Mouse (Mus musculus): ENCODE results near the gene Gm9999.
"Not testable (repeated sequence)": the region's sequence is repeated elsewhere in the genome, so short reads cannot be mapped to it uniquely, and the experiment has no call there.

The Gm9999 gene

GRCm38 (mm10) chr7:46983280-46983679 lies at the start of gene Gm9999:
Gene Gm9999, plus strand, starts transcription at chr7:46983580.
- no peak for DNase-seq

DNA sequence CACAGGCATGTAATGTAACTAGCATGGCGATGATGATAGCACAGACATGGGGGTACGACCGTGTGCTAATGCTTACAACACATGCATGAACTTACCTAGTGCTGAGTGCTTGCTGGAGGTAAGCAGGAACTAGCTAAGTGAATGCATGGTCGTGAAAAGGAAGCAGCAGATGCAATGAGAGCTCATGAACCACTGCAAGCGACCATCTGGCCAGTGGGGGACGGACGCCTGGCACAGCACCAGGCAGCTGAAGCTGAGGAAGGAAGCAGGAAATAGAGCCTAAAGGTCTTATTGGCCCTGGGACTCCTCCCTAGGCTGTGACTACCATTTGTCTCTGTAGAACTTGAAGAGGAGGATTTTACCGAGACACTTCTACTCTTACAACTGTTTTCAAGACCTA lies 48.6 kb upstream of the Gm9999 start:
- DNase-seq = no peak

DNA sequence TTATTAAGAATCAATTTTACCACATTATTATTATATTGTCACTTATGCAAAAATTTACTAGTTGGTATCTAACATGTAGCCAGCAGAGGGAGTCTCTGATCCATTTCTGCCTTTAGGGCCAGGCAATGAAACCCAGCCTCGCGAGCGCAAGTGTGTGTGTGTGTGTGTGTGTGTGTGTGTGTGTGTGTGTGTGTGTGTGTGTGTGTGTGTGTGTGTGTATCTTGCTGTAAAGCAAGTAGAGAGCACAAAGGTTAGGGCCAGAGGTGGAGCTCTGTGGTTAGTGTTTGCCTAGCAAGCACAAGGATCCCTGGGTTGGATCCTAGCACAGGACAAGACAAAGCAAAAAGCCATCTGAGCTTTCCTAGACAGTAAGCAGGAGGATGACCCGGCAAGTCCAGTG lies 47.5 kb upstream of the Gm9999 start:
- DNase-seq = peak; percentile 13

- DNase-seq = peak; percentile 97
Observed at GRCm38 (mm10) chr7:46957831-46958691, 25.3 kb upstream of the Gm9999 start, which contains the start of gene Uevld. Gene Uevld, minus strand, starts transcription at chr7:46958527.

- DNase-seq = no peak
Observed at GRCm38 (mm10) chr7:46958853-46959252, 24.5 kb upstream of the Gm9999 start.

GRCm38 (mm10) chr7:46960991-46961390 lies 22.4 kb upstream of the Gm9999 start:
- DNase-seq = no peak

- DNase-seq = peak; percentile 9
Observed at GRCm38 (mm10) chr7:46962132-46962531, 21.2 kb upstream of the Gm9999 start.

DNA sequence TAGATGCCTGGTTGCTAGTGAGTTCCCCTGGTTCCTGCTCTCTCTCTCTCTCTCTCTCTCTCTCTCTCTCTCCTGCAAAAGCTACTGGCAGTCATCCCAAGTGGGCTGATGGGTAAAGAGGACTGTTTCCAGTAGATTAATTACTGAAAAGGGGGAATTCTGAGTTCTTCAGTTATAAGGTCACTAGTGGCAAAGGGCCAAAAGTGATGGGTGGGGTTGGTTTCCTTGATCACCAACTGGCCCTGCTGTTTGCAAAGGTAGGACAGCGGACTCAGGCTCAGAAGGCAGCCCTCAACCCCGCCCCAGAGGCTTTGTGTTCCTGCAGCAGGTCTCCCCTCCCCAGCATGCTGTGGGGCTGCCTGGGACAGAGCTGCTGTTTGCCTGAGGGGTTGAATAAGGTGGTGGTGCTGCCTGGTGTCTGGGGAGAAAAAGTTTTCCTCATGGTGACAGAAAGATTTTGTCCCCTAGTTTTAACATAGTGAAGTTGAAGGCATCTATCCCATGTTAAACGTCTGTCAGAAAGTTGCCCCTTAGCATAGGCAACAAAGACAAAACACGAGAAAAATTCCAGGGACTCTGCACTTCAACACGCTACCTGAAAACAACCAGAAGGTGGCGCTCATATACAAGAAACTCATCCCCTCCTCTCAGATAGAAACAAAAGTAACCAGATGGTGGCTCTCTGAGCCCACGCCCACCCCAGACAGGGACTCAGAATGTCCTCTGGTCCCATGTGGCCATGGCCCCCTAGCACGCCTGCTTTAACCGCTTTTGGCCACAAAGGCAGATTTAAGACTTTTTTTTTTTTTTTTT lies 20.4 kb upstream of the Gm9999 start:
- peak; percentile 67 for DNase-seq

GRCm38 (mm10) chr7:46964070-46964469 lies 19.3 kb upstream of the Gm9999 start:
- DNase-seq = no peak

- no peak for DNase-seq
Observed at GRCm38 (mm10) chr7:46969898-46970297, 13.5 kb upstream of the Gm9999 start.

- no peak for DNase-seq
Observed at GRCm38 (mm10) chr7:46974648-46975047, 8.7 kb upstream of the Gm9999 start.

DNA sequence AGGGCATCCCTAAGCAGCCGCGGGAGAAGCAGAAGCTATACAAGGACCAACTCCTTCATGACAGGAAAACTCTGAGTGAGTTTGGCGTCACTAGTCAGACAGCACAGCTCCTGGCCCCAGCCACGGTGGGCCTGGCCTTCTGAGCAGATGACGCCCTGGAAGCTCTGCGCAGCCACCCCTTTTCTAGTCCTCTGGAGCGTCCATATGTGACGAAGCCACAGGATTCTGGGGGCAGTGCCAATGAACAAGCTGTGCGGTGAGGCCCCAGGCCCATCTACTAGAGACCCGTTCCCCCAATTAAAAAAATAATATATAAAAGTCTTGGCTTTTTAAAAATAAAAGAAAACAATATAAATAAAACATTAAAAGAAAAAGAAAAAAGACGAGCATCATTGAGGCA lies 7.9 kb upstream of the Gm9999 start:
- DNase-seq = no peak

DNA sequence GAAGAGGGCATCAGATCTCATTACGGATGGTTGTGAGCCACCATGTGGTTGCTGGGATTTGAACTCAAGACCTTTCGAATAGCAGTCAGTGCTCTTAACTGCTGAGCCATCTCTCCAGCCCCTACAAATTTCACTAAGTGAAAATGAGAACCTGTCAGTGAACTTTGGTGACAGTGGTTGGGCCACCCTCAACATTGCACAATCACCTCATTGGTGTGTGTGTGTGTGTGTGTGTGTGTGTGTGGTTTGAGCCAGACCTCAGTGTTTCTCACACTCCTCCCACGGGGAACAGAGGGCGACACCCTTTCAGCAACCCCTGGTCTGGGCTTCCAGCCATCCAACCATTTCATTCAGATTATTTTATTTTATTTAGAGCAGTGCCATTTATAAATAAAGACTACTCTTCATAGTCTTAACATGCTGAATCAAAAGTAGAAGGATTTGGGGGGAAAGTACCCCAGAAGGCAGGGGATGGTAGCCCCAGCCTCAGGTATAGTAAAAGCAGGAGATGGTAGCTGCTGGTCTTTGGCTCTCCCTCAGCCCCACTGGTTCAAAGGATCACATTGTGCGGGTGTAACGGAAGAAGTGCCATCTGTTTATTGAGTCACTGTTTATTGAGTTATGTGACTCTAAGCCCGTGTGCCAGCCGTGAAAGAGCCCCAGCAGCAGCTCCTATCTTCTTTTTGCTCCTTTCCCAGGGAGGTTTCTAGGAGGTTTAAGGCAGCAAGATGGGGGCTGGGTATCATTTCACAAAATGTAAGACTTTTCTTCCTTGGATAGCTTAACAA lies 2.5 kb downstream of the Gm9999 start:
- DNase-seq = no peak

- no peak for DNase-seq
Observed at GRCm38 (mm10) chr7:46986646-46987045, 3.3 kb downstream of the Gm9999 start.

DNA sequence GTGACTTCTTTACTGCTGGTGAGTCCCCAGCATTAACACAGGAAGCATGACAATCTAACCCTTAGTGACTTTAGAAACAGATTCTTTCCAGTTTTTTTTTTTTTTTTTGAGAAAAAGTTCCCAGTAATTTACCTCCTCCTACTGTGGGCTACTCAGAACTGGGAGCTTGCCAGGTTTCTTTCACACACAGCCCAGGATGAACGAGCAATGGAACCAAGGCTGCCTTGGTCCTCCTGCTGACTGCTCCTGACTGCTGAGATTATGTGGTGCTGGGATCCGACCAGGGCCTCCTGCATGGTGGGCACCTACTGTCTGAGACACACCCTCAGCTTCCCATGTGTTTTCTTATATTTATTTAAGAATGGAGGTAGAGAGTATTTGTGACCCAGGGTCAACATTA lies 3.7 kb downstream of the Gm9999 start:
- DNase-seq = no peak

DNA sequence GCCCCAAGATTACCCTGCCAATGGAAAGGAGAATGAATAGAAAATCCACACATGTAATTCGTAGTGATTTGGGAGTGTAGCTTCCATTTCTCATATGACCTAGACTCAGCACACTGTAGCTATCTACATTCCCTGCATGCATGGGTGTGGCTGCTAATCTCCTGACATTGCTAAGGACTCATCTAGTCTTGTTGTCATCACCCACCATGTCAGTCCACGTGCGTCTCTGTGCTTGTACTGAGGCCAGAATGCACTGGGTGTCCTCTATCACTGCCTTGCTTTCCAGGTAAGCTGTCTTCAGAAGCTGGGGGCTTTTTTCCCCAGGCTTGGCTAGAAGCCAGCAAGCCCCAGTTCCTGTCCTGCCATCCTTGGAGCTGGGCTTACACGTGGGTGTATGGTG lies 6.0 kb downstream of the Gm9999 start:
- not testable (repeated sequence) for DNase-seq

DNA sequence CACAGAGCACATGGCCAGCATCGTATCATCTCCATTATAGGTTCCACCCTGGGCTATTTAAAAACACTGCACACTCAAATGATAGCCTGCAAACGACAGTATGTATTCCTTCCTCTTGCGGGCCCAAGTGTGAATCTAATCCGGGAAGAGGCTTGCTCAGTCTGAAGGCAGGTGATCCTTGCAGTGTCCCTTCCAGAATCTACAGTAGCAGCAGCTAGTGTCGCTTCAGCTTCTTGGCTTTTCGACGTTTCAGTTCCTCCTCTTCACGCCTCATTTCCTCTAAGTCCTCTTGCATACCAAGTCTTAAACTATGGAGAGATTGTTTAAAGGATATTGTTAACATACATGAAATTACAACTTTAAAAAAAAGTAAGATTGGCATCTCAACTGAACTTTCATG lies 9.7 kb downstream of the Gm9999 start:
- no peak for DNase-seq

- no peak for DNase-seq
Observed at GRCm38 (mm10) chr7:46995558-46995957, 12.2 kb downstream of the Gm9999 start.

DNA sequence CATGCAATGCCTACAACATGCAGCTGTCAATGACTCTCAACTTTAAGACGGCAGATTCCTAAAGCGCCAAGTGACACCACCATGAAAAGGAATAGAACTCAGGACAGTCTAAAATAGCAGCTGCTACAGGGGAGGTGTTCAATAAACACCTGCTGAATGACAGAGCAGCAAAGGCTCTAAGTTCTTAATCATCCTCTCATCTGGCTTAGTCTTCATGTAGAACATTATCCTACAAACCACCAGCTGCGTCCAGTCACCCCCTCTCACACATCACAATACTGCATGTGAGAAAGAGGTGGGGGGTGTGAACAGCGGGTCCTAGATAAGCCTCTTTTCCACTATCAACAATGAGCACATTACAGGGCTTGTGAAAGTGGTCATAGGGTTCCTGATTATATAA lies 13.6 kb downstream of the Gm9999 start:
- no peak for DNase-seq

GRCm38 (mm10) chr7:46997644-46998395 lies 14.4 kb downstream of the Gm9999 start:
- peak; percentile 74 for DNase-seq

DNA sequence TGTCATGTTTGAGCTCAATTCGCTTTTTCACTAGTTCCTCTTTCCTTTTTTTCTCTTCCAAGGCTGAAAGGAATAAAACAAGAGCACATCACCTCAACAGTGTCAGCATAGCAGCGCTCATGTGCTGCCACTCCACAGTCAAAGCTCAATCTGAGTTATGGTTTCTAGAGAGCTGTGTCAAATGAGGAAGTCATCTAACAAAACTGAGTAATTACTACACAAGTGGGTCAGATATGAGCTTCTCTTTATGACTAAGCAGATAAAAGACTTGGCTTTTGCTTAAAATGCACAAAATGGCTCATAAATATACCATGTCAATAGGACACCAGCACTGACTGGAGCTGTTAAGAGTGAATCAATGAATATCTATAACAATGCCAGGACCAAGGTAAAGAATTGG lies 15.6 kb downstream of the Gm9999 start:
- no peak for DNase-seq

- DNase-seq = no peak
Observed at GRCm38 (mm10) chr7:46999983-47000643, 16.7 kb downstream of the Gm9999 start.

Measured in kidney, adult 18-20 months (tissue).